Comparison of ENCODE assay signal across 11 mouse cellular contexts in the genomic region with DNA sequence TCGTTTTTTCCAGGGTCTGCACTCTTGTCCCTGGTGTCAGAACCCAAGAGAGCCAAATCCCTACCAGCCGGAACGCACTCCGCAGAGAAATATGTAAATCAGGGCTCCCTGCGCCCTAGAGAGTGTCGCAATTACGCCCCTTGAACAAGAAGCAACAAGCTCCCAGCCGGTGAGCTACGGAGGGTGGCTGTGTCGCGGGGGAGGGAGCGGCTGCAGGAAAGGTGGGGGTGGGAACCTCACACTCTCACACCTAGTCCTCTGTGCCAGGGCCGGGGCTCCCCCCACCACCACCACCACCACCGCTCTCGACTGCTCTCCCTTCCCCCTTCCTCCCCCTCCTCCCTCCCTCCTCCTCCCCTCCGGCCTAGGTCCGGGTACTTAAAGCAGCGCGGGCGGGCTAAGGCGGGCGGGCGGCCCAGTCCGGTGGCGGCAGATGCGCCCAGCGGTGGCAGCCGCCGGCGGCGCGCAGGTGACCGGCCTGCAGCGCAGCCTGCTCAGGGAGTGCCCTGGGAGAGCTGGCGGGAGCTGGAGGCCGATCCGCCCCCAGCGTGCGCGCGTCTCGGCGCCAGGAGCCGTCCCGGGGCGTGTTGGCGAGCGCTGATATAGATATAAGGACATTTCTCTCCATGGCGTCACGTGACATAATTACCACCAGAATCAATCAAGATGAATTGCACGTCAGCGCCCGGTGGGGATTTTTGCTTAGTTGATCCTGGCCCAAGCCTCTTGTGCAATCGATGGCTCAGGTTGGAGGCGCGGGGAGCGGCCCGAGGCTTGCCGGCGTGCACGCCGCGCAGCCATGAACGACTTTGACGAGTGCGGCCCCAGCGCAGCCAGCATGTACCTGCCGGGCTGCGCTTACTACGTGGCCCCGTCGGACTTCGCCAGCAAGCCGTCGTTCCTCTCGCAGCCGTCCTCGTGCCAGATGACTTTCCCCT. TPM values are rescaled to one million over a fixed set of nuclear protein-coding genes. Genes with fewer than 3 reads are reported as not detected.
A peak's percentile ranks its signal among the peaks of the same experiment; 100 is the strongest.
DNase-seq lines count a peak whose midpoint lies in the region; ATAC-seq and TF ChIP-seq lines count a peak whose summit lies in the region.
"Had no signal": no experiment of that assay in that cellular context is flagged by ENCODE, and none has a peak within 500 bp of the region (broad histone marks: within the 10 kb centered on the region; RNA-seq: fewer than 3 reads in every experiment).

No protein-coding gene starts in this region.

- H3K4me1 ChIP-seq in hindbrain, embryonic 10.5 days (replicated peaks) = peaks cover 17% of the 10 kb centered on the region
- no peaks in the 10 kb centered on the region for H3K4me1 ChIP-seq in hindbrain, embryonic 14.5 days (replicated peaks; ENCODE audit: control insufficient read depth, insufficient read depth, low read length)
- H3K4me1 ChIP-seq in embryonic facial prominence, embryonic 12.5 days = peaks cover 18% of the 10 kb centered on the region
- H3K4me1 ChIP-seq in intestine, postnatal 0 days (replicated peaks; ENCODE audit: control insufficient read depth, insufficient read depth, low read length) = no peaks in the 10 kb centered on the region
- H3K4me1 ChIP-seq in midbrain, postnatal 0 days (ENCODE audit: insufficient read depth, low read length) = no peaks in the 10 kb centered on the region

- no peaks in the 10 kb centered on the region for H3K9me3 ChIP-seq in hindbrain, embryonic 10.5 days
- H3K9me3 ChIP-seq in hindbrain, embryonic 14.5 days (ENCODE audit: control insufficient read depth, low read length) = no peaks in the 10 kb centered on the region
- H3K9me3 ChIP-seq in embryonic facial prominence, embryonic 12.5 days = no peaks in the 10 kb centered on the region
- H3K9me3 ChIP-seq in intestine, postnatal 0 days (ENCODE audit: control insufficient read depth) = no peaks in the 10 kb centered on the region
- H3K9me3 ChIP-seq in midbrain, postnatal 0 days (ENCODE audit: low read length) = no peaks in the 10 kb centered on the region

- H3K27ac ChIP-seq in hindbrain, embryonic 10.5 days = no peak overlapping the region
- no peak overlapping the region for H3K27ac ChIP-seq in hindbrain, embryonic 14.5 days
- no peak overlapping the region for H3K27ac ChIP-seq in embryonic facial prominence, embryonic 12.5 days
- H3K27ac ChIP-seq in intestine, postnatal 0 days (ENCODE audit: low read depth, low read length) = no peak overlapping the region
- no peak overlapping the region for H3K27ac ChIP-seq in midbrain, postnatal 0 days (ENCODE audit: low read depth, low read length)

- peak; percentile 64 for DNase-seq in hindbrain, embryonic 10.5 days (ENCODE audit: low spot score)
- no peak for DNase-seq in hindbrain, embryonic 14.5 days (ENCODE audit: low spot score)
- no peak for DNase-seq in midbrain, postnatal 0 days (ENCODE audit: low spot score)
- no peak for DNase-seq in ovary, postnatal 36 days (ENCODE audit: low spot score)
- no peak for DNase-seq in cerebellum, adult 9-11 months
- DNase-seq: cerebellum, postnatal 14 days; retina, postnatal 1 day had no signal

- no peak for TF ChIP-seq CTCF in intestine, postnatal 0 days (IDR thresholded peaks at IDR 0.05; ENCODE audit: low read depth)
- TF ChIP-seq CTCF in midbrain, postnatal 0 days (IDR thresholded peaks at IDR 0.05) = no peak

- H3K36me3 ChIP-seq in hindbrain, embryonic 10.5 days = no peaks in the 10 kb centered on the region
- H3K36me3 ChIP-seq in hindbrain, embryonic 14.5 days (replicated peaks; ENCODE audit: control insufficient read depth, insufficient read depth) = no peaks in the 10 kb centered on the region
- H3K36me3 ChIP-seq in embryonic facial prominence, embryonic 12.5 days = no peaks in the 10 kb centered on the region
- no peaks in the 10 kb centered on the region for H3K36me3 ChIP-seq in intestine, postnatal 0 days (ENCODE audit: control insufficient read depth, insufficient read depth)
- no peaks in the 10 kb centered on the region for H3K36me3 ChIP-seq in midbrain, postnatal 0 days (ENCODE audit: insufficient read depth, low read length)

- peaks cover 100% of the 10 kb centered on the region for H3K27me3 ChIP-seq in hindbrain, embryonic 10.5 days (ENCODE audit: insufficient read depth, poor library complexity, severe bottlenecking)
- H3K27me3 ChIP-seq in hindbrain, embryonic 14.5 days (ENCODE audit: control insufficient read depth, insufficient read depth, low read length) = peaks cover 99% of the 10 kb centered on the region
- peaks cover 91% of the 10 kb centered on the region for H3K27me3 ChIP-seq in embryonic facial prominence, embryonic 12.5 days
- peaks cover 99% of the 10 kb centered on the region for H3K27me3 ChIP-seq in intestine, postnatal 0 days (replicated peaks; ENCODE audit: control insufficient read depth, insufficient read depth, low read length)
- peaks cover 98% of the 10 kb centered on the region for H3K27me3 ChIP-seq in midbrain, postnatal 0 days (ENCODE audit: insufficient read depth, low read length)

- ATAC-seq in hindbrain, embryonic 14.5 days (ENCODE audit: low FRiP score) = no peak
- no peak for ATAC-seq in embryonic facial prominence, embryonic 12.5 days (ENCODE audit: insufficient number of reproducible peaks, insufficient read depth, low FRiP score, low TSS enrichment)
- ATAC-seq in intestine, postnatal 0 days = peak; percentile 39; the same call in 1 of the 2 replicates
- ATAC-seq in midbrain, postnatal 0 days (ENCODE audit: low FRiP score) = no peak
- no peak for ATAC-seq in CD4-positive, CD25-positive, alpha-beta regulatory T cell, adult 4 months

- H3K9ac ChIP-seq in hindbrain, embryonic 14.5 days = no peak overlapping the region
- no peak overlapping the region for H3K9ac ChIP-seq in embryonic facial prominence, embryonic 12.5 days
- H3K9ac ChIP-seq in intestine, postnatal 0 days (ENCODE audit: low read depth, low read length) = no peak overlapping the region
- no peak overlapping the region for H3K9ac ChIP-seq in midbrain, postnatal 0 days (replicated peaks; ENCODE audit: low read length, poor library complexity, severe bottlenecking)

- peak overlapping the region; percentile 32 for H3K4me3 ChIP-seq in hindbrain, embryonic 10.5 days
- H3K4me3 ChIP-seq in hindbrain, embryonic 14.5 days (replicated peaks; ENCODE audit: low read length) = no peak overlapping the region
- peak overlapping the region; percentile 22; the same call in 1 of the 2 replicates for H3K4me3 ChIP-seq in embryonic facial prominence, embryonic 12.5 days
- H3K4me3 ChIP-seq in intestine, postnatal 0 days (ENCODE audit: low read depth, low read length) = peak overlapping the region; percentile 40
- H3K4me3 ChIP-seq in midbrain, postnatal 0 days (ENCODE audit: low read depth, low read length) = peak overlapping the region; percentile 3; the same call in 1 of the 2 replicates

- H3K4me2 ChIP-seq in hindbrain, embryonic 14.5 days (replicated peaks) = no peak overlapping the region
- H3K4me2 ChIP-seq in embryonic facial prominence, embryonic 12.5 days (replicated peaks) = peak overlapping the region; percentile 32
- H3K4me2 ChIP-seq in intestine, postnatal 0 days (replicated peaks; ENCODE audit: low read depth) = peak overlapping the region; percentile 60
- H3K4me2 ChIP-seq in midbrain, postnatal 0 days (ENCODE audit: low read depth, low read length, poor library complexity, severe bottlenecking) = peak overlapping the region; percentile 2; the same call in 1 of the 2 replicates

- under 1% methylated on average over 78 of the region's 78 CpGs for WGBS in hindbrain, embryonic 10.5 days
- WGBS in hindbrain, embryonic 14.5 days = under 1% methylated on average over 70 of the region's 78 CpGs
- WGBS in embryonic facial prominence, embryonic 12.5 days = under 1% methylated on average over 71 of the region's 78 CpGs
- WGBS in intestine, postnatal 0 days = 1% methylated on average over 78 of the region's 78 CpGs
- WGBS in midbrain, postnatal 0 days = under 1% methylated on average over 74 of the region's 78 CpGs

RNA-seq across cellular contexts. Expression of a gene that starts 2.5 kb away (rescaled TPM):
- not detected in 2 replicates for polyA plus RNA-seq in hindbrain, embryonic 10.5 days (2016; fragmentation: Nextera tagmentation; extraction: Ambion mirVana)
- not detected in 2 replicates for polyA plus RNA-seq in hindbrain, embryonic 14.5 days (2014; fragmentation: Nextera tagmentation; extraction: Ambion mirVana)
- polyA plus RNA-seq in embryonic facial prominence, embryonic 12.5 days (2016; fragmentation: Nextera tagmentation; extraction: Ambion mirVana) = not detected in 2 replicates
- 0.64 TPM in 1 of 2 replicates, not detected in the other for polyA plus RNA-seq in intestine, postnatal 0 days (2015; fragmentation: Nextera tagmentation; extraction: Ambion mirVana)
- not detected in 2 replicates for total RNA-seq in midbrain, postnatal 0 days (2014; rRNA removed)
- not detected in 2 replicates for polyA plus RNA-seq in midbrain, postnatal 0 days (2015; fragmentation: Nextera tagmentation; extraction: Ambion mirVana)
- polyA plus RNA-seq in CD4-positive, CD25-positive, alpha-beta regulatory T cell, adult 4 months (2017; shearing (Covaris generic)) = not detected
- total RNA-seq: layer of hippocampus, postnatal 14 days had no signal

RNA-seq across cellular contexts. Expression of a gene that starts 7.0 kb away (rescaled TPM):
- polyA plus RNA-seq in hindbrain, embryonic 10.5 days (2016; fragmentation: Nextera tagmentation; extraction: Ambion mirVana) = not detected in 2 replicates
- not detected in 2 replicates for polyA plus RNA-seq in hindbrain, embryonic 14.5 days (2014; fragmentation: Nextera tagmentation; extraction: Ambion mirVana)
- 0.11 TPM in 1 of 2 replicates, not detected in the other for polyA plus RNA-seq in embryonic facial prominence, embryonic 12.5 days (2016; fragmentation: Nextera tagmentation; extraction: Ambion mirVana)
- polyA plus RNA-seq in intestine, postnatal 0 days (2015; fragmentation: Nextera tagmentation; extraction: Ambion mirVana) = 0.12 TPM in 1 of 2 replicates, not detected in the other
- not detected in 2 replicates for total RNA-seq in midbrain, postnatal 0 days (2014; rRNA removed)
- not detected in 2 replicates for polyA plus RNA-seq in midbrain, postnatal 0 days (2015; fragmentation: Nextera tagmentation; extraction: Ambion mirVana)
- polyA plus RNA-seq in CD4-positive, CD25-positive, alpha-beta regulatory T cell, adult 4 months (2017; shearing (Covaris generic)) = not detected
- total RNA-seq: layer of hippocampus, postnatal 14 days had no signal

RNA-seq across cellular contexts. Expression of a gene that starts 9.9 kb away (rescaled TPM):
- not detected in 2 replicates for polyA plus RNA-seq in hindbrain, embryonic 10.5 days (2016; fragmentation: Nextera tagmentation; extraction: Ambion mirVana)
- not detected in 2 replicates for polyA plus RNA-seq in hindbrain, embryonic 14.5 days (2014; fragmentation: Nextera tagmentation; extraction: Ambion mirVana)
- not detected in 2 replicates for polyA plus RNA-seq in embryonic facial prominence, embryonic 12.5 days (2016; fragmentation: Nextera tagmentation; extraction: Ambion mirVana)
- 0.10 and 1.6 TPM in 2 replicates for polyA plus RNA-seq in intestine, postnatal 0 days (2015; fragmentation: Nextera tagmentation; extraction: Ambion mirVana)
- 0.22 TPM in 1 of 2 replicates, not detected in the other for total RNA-seq in midbrain, postnatal 0 days (2014; rRNA removed)
- polyA plus RNA-seq in midbrain, postnatal 0 days (2015; fragmentation: Nextera tagmentation; extraction: Ambion mirVana) = not detected in 2 replicates
- polyA plus RNA-seq in CD4-positive, CD25-positive, alpha-beta regulatory T cell, adult 4 months (2017; shearing (Covaris generic)) = not detected
- total RNA-seq: layer of hippocampus, postnatal 14 days had no signal

RNA-seq across cellular contexts. Expression of a gene that starts 13.8 kb away (rescaled TPM):
- not detected in 2 replicates for polyA plus RNA-seq in hindbrain, embryonic 10.5 days (2016; fragmentation: Nextera tagmentation; extraction: Ambion mirVana)
- polyA plus RNA-seq in hindbrain, embryonic 14.5 days (2014; fragmentation: Nextera tagmentation; extraction: Ambion mirVana) = 0.08 TPM in 1 of 2 replicates, not detected in the other
- polyA plus RNA-seq in embryonic facial prominence, embryonic 12.5 days (2016; fragmentation: Nextera tagmentation; extraction: Ambion mirVana) = not detected in 2 replicates
- polyA plus RNA-seq in intestine, postnatal 0 days (2015; fragmentation: Nextera tagmentation; extraction: Ambion mirVana) = not detected in 2 replicates
- 0.19 TPM in 1 of 2 replicates, not detected in the other for total RNA-seq in midbrain, postnatal 0 days (2014; rRNA removed)
- not detected in 2 replicates for polyA plus RNA-seq in midbrain, postnatal 0 days (2015; fragmentation: Nextera tagmentation; extraction: Ambion mirVana)
- not detected for polyA plus RNA-seq in CD4-positive, CD25-positive, alpha-beta regulatory T cell, adult 4 months (2017; shearing (Covaris generic))
- total RNA-seq: layer of hippocampus, postnatal 14 days had no signal

RNA-seq across cellular contexts. Expression of a gene that starts 15.7 kb away (rescaled TPM):
- not detected in 2 replicates for polyA plus RNA-seq in hindbrain, embryonic 10.5 days (2016; fragmentation: Nextera tagmentation; extraction: Ambion mirVana)
- 0.09 TPM in 1 of 2 replicates, not detected in the other for polyA plus RNA-seq in hindbrain, embryonic 14.5 days (2014; fragmentation: Nextera tagmentation; extraction: Ambion mirVana)
- polyA plus RNA-seq in embryonic facial prominence, embryonic 12.5 days (2016; fragmentation: Nextera tagmentation; extraction: Ambion mirVana) = 0.37 and 0.72 TPM in 2 replicates
- polyA plus RNA-seq in intestine, postnatal 0 days (2015; fragmentation: Nextera tagmentation; extraction: Ambion mirVana) = 0.64 and 1.6 TPM in 2 replicates
- not detected in 2 replicates for total RNA-seq in midbrain, postnatal 0 days (2014; rRNA removed)
- not detected in 2 replicates for polyA plus RNA-seq in midbrain, postnatal 0 days (2015; fragmentation: Nextera tagmentation; extraction: Ambion mirVana)
- not detected for polyA plus RNA-seq in CD4-positive, CD25-positive, alpha-beta regulatory T cell, adult 4 months (2017; shearing (Covaris generic))
- total RNA-seq: layer of hippocampus, postnatal 14 days had no signal
